Mouse (Mus musculus): ENCODE measurements around the gene Tcf25. TPM values are rescaled to one million over a fixed set of nuclear protein-coding genes. Genes with fewer than 3 reads are reported as not detected.
A peak's percentile ranks its signal among the peaks of the same experiment; 100 is the strongest.

Tcf25 gene
- polyA plus RNA-seq, 1 experiment from 2014 or later: 54.0 TPM

DNA sequence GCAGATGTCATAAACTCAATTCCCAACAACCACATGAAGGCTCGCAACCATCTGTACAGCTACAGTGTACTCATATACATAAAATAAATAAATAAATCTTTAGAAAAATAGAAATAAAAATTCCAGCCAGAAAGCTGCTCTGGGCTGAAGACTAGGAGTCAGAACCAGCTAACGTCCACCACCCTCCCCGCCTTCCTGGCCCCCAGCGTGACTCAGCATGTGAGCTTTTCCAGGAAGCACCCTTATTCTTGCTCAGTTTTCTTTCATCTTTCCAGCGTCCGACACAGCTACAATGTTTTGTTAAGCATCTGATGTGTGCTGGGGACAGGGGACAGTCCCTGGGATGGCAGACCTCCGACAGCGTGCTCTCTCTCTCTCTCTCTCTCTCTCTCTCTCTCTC, 28.4 kb upstream of the Tcf25 start:
- Histone ChIP-seq H3K36me3 (ENCODE audit: control insufficient read depth, insufficient read depth) (no peaks in the 10 kb centered on the region), H3K9me3 (replicated peaks; ENCODE audit: control insufficient read depth, low read length) (no peaks in the 10 kb centered on the region), H3K9ac (ENCODE audit: low read depth, low read length) (no peak overlapping the region), H3K27ac (ENCODE audit: low read length) (no peak overlapping the region), H3K4me1 (ENCODE audit: control insufficient read depth, low read depth, low read length) (peaks cover 13% of the 10 kb centered on the region), H3K27me3 (ENCODE audit: control insufficient read depth, insufficient read depth, low read depth, low read length) (no peaks in the 10 kb centered on the region), H3K4me3 (ENCODE audit: low read depth, low read length) (no peak overlapping the region), H3K4me2 (ENCODE audit: low read depth, low read length) (no peak overlapping the region)
- ATAC-seq (ENCODE audit: low read depth): no peak
- 64% methylated on average over 8 of the region's 8 CpGs for WGBS (ENCODE audit: insufficient replicate concordance)

DNA sequence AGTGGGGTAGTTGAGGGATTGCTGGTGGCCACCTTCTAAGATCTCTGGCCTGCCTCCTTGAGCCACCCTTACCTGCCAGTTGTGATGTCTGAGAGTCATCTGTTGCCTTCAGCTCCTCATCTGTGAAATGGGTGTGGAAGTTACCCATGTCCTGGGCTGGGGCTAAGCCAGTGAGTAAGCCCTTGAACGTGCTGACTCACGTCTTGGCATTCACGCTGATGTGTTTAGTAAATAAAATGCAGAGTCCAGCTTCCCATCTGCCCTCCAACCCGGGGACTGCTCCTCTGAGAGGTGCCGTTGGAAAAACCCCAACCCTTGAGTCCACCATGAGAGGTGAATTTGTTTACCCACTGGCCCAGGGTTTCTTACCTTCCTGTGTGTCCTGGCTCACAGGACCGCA, 27.7 kb upstream of the Tcf25 start:
- no peak for ATAC-seq (ENCODE audit: low read depth)
- Histone ChIP-seq H3K27ac (ENCODE audit: low read length) (no peak overlapping the region), H3K9ac (ENCODE audit: low read depth, low read length) (no peak overlapping the region), H3K9me3 (replicated peaks; ENCODE audit: control insufficient read depth, low read length) (no peaks in the 10 kb centered on the region), H3K4me3 (ENCODE audit: low read depth, low read length) (no peak overlapping the region), H3K27me3 (ENCODE audit: control insufficient read depth, insufficient read depth, low read depth, low read length) (no peaks in the 10 kb centered on the region), H3K4me1 (ENCODE audit: control insufficient read depth, low read depth, low read length) (peaks cover 12% of the 10 kb centered on the region), H3K4me2 (ENCODE audit: low read depth, low read length) (no peak overlapping the region), H3K36me3 (ENCODE audit: control insufficient read depth, insufficient read depth) (no peaks in the 10 kb centered on the region)
- 61% methylated on average over 6 of the region's 6 CpGs for WGBS (ENCODE audit: insufficient replicate concordance)

- H3K27me3 ChIP-seq (ENCODE audit: control insufficient read depth, insufficient read depth, low read depth, low read length): no peaks in the 10 kb centered on the region
- H3K4me2 ChIP-seq (ENCODE audit: low read depth, low read length): no peak overlapping the region
- WGBS (ENCODE audit: insufficient replicate concordance): 40% methylated on average over 2 of the region's 2 CpGs
- peaks cover 6% of the 10 kb centered on the region for H3K4me1 ChIP-seq (ENCODE audit: control insufficient read depth, low read depth, low read length)
- H3K9ac ChIP-seq (ENCODE audit: low read depth, low read length): no peak overlapping the region
- no peak overlapping the region for H3K4me3 ChIP-seq (ENCODE audit: low read depth, low read length)
- ATAC-seq (ENCODE audit: low read depth): no peak
- H3K9me3 ChIP-seq (replicated peaks; ENCODE audit: control insufficient read depth, low read length): no peaks in the 10 kb centered on the region
- H3K36me3 ChIP-seq (ENCODE audit: control insufficient read depth, insufficient read depth): no peaks in the 10 kb centered on the region
- no peak overlapping the region for H3K27ac ChIP-seq (ENCODE audit: low read length)
These were observed 26.3 kb upstream of the Tcf25 start for GRCm38 (mm10) chr8:123347293-123347692.

GRCm38 (mm10) chr8:123348237-123348843, 25.2 kb upstream of the Tcf25 start:
- Histone ChIP-seq H3K9me3 (replicated peaks; ENCODE audit: control insufficient read depth, low read length) (no peaks in the 10 kb centered on the region), H3K27me3 (ENCODE audit: control insufficient read depth, insufficient read depth, low read depth, low read length) (no peaks in the 10 kb centered on the region), H3K36me3 (ENCODE audit: control insufficient read depth, insufficient read depth) (no peaks in the 10 kb centered on the region), H3K27ac (ENCODE audit: low read length) (no peak overlapping the region), H3K4me1 (ENCODE audit: control insufficient read depth, low read depth, low read length) (peaks cover 6% of the 10 kb centered on the region), H3K9ac (ENCODE audit: low read depth, low read length) (no peak overlapping the region), H3K4me2 (ENCODE audit: low read depth, low read length) (no peak overlapping the region), H3K4me3 (ENCODE audit: low read depth, low read length) (no peak overlapping the region)
- ATAC-seq (ENCODE audit: low read depth): 0 out of 2 replicates have a peak, but pooled peaks have one; percentile 21
- 59% methylated on average over 9 of the region's 9 CpGs for WGBS (ENCODE audit: insufficient replicate concordance)

- Histone ChIP-seq H3K27me3 (ENCODE audit: control insufficient read depth, insufficient read depth, low read depth, low read length) (peaks cover under 1% of the 10 kb centered on the region; the same call in 1 of the 2 replicates), H3K4me3 (ENCODE audit: low read depth, low read length) (no peak overlapping the region), H3K27ac (ENCODE audit: low read length) (no peak overlapping the region), H3K4me1 (ENCODE audit: control insufficient read depth, low read depth, low read length) (peaks cover 6% of the 10 kb centered on the region), H3K36me3 (ENCODE audit: control insufficient read depth, insufficient read depth) (no peaks in the 10 kb centered on the region), H3K4me2 (ENCODE audit: low read depth, low read length) (no peak overlapping the region), H3K9me3 (replicated peaks; ENCODE audit: control insufficient read depth, low read length) (no peaks in the 10 kb centered on the region), H3K9ac (ENCODE audit: low read depth, low read length) (no peak overlapping the region)
- no peak for ATAC-seq (ENCODE audit: low read depth)
- WGBS (ENCODE audit: insufficient replicate concordance): 71% methylated on average over 4 of the region's 4 CpGs
These were observed 24.5 kb upstream of the Tcf25 start for GRCm38 (mm10) chr8:123349073-123349472.

DNA sequence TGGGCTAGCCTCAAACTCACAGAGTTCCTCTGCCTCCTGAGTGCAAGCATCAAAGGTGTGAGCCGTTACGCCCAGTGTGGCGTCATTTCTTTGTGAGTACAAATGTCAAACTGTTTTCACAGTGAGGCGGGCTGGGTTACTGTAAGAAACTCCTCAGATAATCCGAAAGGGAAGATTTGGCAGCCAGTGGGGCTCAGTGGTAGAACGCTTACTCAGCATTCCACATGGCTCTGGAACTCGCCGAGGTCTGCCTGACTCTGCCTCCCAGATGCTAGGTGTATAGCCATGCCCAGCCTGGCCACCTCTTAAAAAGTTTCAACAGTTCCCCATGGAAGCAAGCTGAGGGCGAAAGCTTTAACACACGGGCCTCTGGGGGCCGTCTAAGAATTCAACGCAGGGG, 21.4 kb upstream of the Tcf25 start:
- H3K36me3 ChIP-seq (ENCODE audit: control insufficient read depth, insufficient read depth): no peaks in the 10 kb centered on the region
- no peak for ATAC-seq (ENCODE audit: low read depth)
- H3K4me3 ChIP-seq (ENCODE audit: low read depth, low read length): no peak overlapping the region
- no peak overlapping the region for H3K4me2 ChIP-seq (ENCODE audit: low read depth, low read length)
- 66% methylated on average over 12 of the region's 12 CpGs for WGBS (ENCODE audit: insufficient replicate concordance)
- peaks cover 6% of the 10 kb centered on the region for H3K4me1 ChIP-seq (ENCODE audit: control insufficient read depth, low read depth, low read length)
- H3K27ac ChIP-seq (ENCODE audit: low read length): no peak overlapping the region
- H3K27me3 ChIP-seq (ENCODE audit: control insufficient read depth, insufficient read depth, low read depth, low read length): peaks cover 3% of the 10 kb centered on the region; the same call in 1 of the 2 replicates
- H3K9ac ChIP-seq (ENCODE audit: low read depth, low read length): no peak overlapping the region
- H3K9me3 ChIP-seq (replicated peaks; ENCODE audit: control insufficient read depth, low read length): no peaks in the 10 kb centered on the region

DNA sequence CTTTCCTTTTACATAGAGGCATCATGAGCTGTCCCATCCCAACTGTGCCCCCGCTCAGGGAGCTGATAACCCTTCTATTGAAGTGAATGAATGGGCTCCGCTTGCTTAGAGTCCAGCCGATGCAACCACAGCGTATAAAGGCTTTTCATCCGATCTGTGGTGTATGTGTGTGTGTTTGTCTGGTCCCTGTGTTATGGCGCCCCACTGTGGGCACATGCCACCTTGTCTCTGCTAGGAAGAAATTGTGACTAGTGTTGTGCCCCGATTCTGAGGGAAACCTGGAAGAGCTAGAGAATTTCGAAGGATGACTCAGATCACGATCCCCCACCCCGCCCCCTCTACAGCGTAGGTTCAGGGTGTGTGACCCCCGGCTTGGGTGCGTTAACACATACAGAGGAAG, 20.8 kb upstream of the Tcf25 start:
- Histone ChIP-seq H3K27me3 (ENCODE audit: control insufficient read depth, insufficient read depth, low read depth, low read length) (peaks cover 3% of the 10 kb centered on the region; the same call in 1 of the 2 replicates), H3K27ac (ENCODE audit: low read length) (no peak overlapping the region), H3K9ac (ENCODE audit: low read depth, low read length) (no peak overlapping the region), H3K4me3 (ENCODE audit: low read depth, low read length) (no peak overlapping the region), H3K36me3 (ENCODE audit: control insufficient read depth, insufficient read depth) (no peaks in the 10 kb centered on the region), H3K4me2 (ENCODE audit: low read depth, low read length) (no peak overlapping the region), H3K4me1 (ENCODE audit: control insufficient read depth, low read depth, low read length) (peaks cover 4% of the 10 kb centered on the region), H3K9me3 (replicated peaks; ENCODE audit: control insufficient read depth, low read length) (no peaks in the 10 kb centered on the region)
- peak; percentile 35; the same call in 1 of the 2 replicates for ATAC-seq (ENCODE audit: low read depth)
- 46% methylated on average over 13 of the region's 13 CpGs for WGBS (ENCODE audit: insufficient replicate concordance)

DNA sequence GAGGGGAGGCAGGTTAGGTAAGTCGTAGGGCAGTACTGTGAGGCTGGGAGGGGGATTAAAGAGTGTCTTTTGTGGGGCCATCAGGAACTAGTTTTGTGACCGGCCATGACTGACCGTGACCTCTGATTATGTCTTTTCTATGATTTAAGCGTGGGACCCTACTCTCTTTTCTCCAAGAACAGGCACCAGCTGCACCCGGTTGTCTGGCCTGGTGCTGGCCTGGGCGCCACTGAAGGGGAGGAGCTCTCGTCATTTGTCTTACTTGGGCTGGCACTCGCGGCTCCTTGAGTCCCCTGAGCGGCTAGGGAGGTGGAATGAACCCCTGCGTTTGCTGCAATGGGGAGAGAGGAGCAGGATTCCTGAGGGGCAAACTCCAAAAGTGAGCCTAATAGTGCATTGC, 20.3 kb upstream of the Tcf25 start:
- H3K36me3 ChIP-seq (ENCODE audit: control insufficient read depth, insufficient read depth): no peaks in the 10 kb centered on the region
- H3K4me3 ChIP-seq (ENCODE audit: low read depth, low read length): no peak overlapping the region
- no peak overlapping the region for H3K4me2 ChIP-seq (ENCODE audit: low read depth, low read length)
- peaks cover 3% of the 10 kb centered on the region; the same call in 1 of the 2 replicates for H3K27me3 ChIP-seq (ENCODE audit: control insufficient read depth, insufficient read depth, low read depth, low read length)
- no peak overlapping the region for H3K9ac ChIP-seq (ENCODE audit: low read depth, low read length)
- H3K9me3 ChIP-seq (replicated peaks; ENCODE audit: control insufficient read depth, low read length): no peaks in the 10 kb centered on the region
- no peaks in the 10 kb centered on the region; the same call in 1 of the 2 replicates for H3K4me1 ChIP-seq (ENCODE audit: control insufficient read depth, low read depth, low read length)
- ATAC-seq (ENCODE audit: low read depth): no peak
- no peak overlapping the region for H3K27ac ChIP-seq (ENCODE audit: low read length)
- 47% methylated on average over 11 of the region's 11 CpGs for WGBS (ENCODE audit: insufficient replicate concordance)

- H3K27me3 ChIP-seq (ENCODE audit: control insufficient read depth, insufficient read depth, low read depth, low read length): no peaks in the 10 kb centered on the region
- WGBS (ENCODE audit: insufficient replicate concordance): 46% methylated on average over 12 of the region's 12 CpGs
- ATAC-seq (ENCODE audit: low read depth): peak; percentile 37
- no peaks in the 10 kb centered on the region for H3K9me3 ChIP-seq (replicated peaks; ENCODE audit: control insufficient read depth, low read length)
- H3K9ac ChIP-seq (ENCODE audit: low read depth, low read length): no peak overlapping the region
- no peak overlapping the region for H3K4me3 ChIP-seq (ENCODE audit: low read depth, low read length)
- H3K4me2 ChIP-seq (ENCODE audit: low read depth, low read length): no peak overlapping the region
- H3K27ac ChIP-seq (ENCODE audit: low read length): no peak overlapping the region
- H3K36me3 ChIP-seq (ENCODE audit: control insufficient read depth, insufficient read depth): no peaks in the 10 kb centered on the region
- H3K4me1 ChIP-seq (ENCODE audit: control insufficient read depth, low read depth, low read length): no peaks in the 10 kb centered on the region
These were observed 12.3 kb upstream of the Tcf25 start for GRCm38 (mm10) chr8:123361082-123361739.
